Mouse (Mus musculus): ENCODE data around the gene Ptpn1. TPM values are rescaled to one million over a fixed set of nuclear protein-coding genes. Genes with fewer than 3 reads are reported as not detected.

Gene Ptpn1
- polyA plus RNA-seq, 1 experiment, result 45.7 TPM

- DNase-seq (ENCODE audit: extremely low spot score in 1 of 2, low spot score in 1 of 2), result no peak
These were observed 71.6 kb downstream of the Ptpn1 start for GRCm38 (mm10) chr2:168003431-168003830.

DNA sequence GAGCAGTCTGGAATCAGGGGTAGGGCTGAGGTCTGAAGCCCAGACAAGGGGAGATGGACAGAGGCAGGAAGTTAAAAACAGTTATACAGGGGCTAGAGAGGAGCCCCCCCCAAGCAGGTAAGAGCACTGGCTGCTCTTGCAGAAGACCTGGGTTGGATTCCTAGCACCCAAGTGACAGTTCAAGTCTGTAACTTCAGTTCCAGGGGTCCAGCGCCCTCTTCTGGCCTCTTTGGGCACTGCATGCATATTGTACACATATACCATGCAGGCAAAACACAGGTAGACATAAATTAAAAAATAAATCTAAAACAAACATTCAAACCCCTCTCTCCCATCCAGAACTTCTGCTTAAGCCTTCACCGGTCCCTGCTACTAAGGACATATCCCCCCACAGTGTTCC, 72.5 kb downstream of the Ptpn1 start:
- DNase-seq (ENCODE audit: extremely low spot score in 1 of 2, low spot score in 1 of 2), result no peak

DNA sequence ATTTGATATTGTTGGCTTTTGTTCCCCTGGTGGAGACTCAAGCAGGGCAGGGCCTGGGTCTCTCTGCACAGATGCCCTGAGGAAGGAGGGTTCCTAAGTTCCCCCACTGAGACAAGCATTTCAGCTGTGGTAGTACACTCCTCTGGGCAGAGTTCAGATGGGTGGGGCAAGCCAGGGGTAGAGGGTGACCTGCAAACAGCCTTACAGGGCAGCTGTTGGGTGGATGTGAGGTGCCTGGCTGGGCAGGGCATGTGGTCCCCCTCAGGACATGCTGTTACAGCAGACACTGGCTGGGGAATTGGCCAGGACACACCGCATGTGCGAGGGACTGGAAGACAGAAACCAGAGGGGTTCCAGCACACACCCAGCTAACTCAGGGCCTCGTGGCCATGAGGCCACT, 73.1 kb downstream of the Ptpn1 start:
- DNase-seq (ENCODE audit: extremely low spot score in 1 of 2, low spot score in 1 of 2), result no peak

DNA sequence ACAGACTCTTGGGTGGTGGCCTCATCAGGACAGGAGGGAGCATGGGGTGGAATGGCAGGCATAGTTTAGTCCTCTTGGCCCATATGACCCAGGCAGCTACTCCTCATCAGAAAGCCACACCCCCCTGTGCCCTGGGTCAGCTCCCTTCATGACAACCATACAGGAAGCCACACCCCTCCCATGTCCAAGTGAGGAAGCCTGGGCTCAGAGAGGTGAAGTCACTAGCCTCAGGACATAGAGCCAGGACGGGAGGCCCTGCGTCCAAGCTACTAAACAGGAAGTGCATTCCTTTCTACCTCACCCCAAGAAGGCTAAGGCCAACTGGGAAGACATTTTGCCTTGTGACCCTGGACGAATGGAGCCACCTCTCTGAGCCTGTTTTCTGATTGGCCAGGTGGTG, 73.8 kb downstream of the Ptpn1 start:
- DNase-seq (ENCODE audit: extremely low spot score in 1 of 2, low spot score in 1 of 2), result no peak

DNA sequence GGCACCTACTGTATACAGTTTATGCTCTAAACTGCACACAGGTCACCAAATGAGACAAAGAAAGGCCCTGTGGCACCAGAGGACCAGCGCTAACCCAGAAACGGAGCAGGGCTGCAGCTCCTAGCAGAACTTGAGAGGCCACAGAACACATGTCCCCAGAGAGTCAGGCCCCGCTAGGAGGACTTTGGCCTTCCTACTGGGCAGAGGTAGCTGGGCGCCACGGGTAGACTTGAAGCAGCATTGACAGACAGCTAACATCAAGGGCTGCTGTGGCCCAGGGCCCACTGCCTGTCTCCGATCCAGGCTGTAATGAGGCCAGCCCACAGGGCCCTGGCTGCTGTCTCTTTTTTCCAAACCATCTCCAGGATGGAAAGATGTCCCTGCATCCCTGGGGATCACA, 74.6 kb downstream of the Ptpn1 start:
- DNase-seq (ENCODE audit: extremely low spot score in 1 of 2, low spot score in 1 of 2), result no peak

DNA sequence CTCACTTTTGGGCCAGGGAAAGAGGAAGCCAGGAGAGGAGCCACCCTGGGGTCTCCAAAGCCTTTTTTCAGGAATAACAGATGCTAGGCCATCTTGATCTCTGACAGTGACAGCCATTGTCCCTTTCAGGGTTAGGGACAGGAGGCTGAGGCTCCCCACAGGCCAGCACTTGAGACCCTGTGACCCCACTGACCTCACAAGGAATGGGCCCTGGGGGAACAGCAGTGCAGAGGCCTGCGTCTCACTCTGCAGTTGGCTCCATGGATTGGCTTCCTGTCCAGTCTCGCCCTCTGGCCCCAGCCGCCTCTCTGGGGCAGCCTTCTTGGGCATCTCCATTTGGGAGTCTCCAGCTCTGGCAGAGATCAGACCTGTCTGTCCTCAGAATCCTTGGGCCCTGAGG, 76.3 kb downstream of the Ptpn1 start:
- no peak for DNase-seq (ENCODE audit: extremely low spot score in 1 of 2, low spot score in 1 of 2)

DNA sequence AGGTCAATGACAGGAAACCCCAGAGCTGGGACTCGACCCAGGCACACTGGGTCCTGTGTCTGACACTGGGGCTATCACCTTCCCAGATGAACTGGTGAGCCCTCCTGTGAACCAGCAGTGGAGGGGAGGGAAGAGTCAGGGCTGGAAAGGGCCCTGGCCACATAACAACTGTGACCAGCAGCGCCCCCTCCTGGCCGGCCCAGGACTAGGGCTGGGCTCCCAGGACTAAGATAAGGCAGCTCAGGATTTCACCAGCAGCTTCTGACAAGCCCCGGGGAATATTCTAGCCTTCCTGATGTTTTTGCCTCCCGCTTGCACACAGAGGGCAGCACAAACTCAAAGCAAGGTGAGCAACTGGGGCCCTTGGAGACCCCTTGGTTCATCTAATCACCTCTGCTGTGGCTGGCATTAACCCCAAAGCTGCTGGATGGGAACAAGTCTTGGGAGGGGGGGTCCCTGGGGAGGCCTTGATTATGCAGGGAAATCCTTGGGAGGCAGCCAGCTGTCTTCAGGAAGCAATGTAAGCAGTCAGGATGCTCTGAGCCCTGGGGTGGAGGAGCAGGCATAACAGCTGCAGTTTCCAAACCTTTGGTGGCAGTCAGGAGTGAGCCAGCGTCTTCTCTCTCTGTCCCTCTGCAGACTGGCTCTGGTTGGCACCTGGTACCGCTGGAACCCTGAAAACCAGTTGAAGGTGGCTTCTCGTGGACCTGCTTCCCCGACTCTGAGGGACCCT, 78.2 kb downstream of the Ptpn1 start, which contains the start of gene Ripor3:
Gene Ripor3 (minus strand): TSS at position 683 of the 733 bp plus-strand sequence.
- peak in 1 of 2 experiments; percentile 46 for DNase-seq (ENCODE audit: extremely low spot score in 1 of 2, low spot score in 1 of 2)

GRCm38 (mm10) chr2:168010893-168011292, 79.0 kb downstream of the Ptpn1 start:
- no peak for DNase-seq (ENCODE audit: extremely low spot score in 1 of 2, low spot score in 1 of 2)

DNA sequence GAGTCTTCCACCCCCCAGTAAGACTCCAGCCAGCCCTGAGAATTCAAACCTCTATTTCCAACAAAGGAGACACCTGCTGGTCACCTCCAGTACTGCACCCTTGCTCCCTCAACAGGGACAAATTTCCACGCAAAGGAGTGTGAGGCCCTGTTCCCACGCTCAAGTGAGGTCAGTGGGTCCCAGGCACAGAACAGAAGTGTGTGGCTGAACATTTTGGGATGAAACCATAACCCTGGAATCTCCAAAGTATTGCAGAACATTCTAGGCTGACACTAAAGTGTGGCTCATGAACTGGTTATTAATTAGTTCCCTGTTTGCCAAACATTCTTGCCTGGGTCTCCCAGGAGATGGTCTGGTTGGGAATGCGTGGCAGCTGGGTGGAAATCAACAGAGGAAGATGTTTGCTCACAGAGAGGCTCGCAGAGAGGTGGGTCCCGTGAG, 85.1 kb downstream of the Ptpn1 start:
- peak in 1 of 2 experiments; percentile 80 for DNase-seq (ENCODE audit: extremely low spot score in 1 of 2, low spot score in 1 of 2)

DNA sequence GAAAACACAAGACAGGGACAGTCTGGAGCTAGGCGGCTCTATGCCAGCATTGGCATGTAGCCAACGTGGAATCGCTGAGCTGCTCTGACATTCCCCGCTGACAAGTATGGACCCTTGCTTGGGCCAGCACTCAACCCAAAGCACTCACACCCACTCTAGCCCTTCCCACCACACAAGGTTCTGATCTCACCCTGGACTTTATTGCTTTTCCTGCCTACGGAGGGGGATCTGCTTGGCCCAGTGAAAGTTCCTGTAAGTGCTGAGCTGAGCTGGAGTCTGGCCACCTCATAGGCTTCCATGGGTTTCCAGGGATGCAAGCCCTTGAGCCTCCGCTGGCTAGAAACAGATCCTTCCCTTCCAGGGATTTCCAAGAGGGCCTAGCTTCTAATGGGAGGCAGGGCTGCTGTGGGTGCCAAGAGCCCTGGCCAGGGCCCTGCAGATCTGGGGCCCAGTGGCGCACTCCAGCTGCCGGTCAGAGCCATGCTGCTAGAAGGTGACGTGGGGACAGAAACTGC, 87.4 kb downstream of the Ptpn1 start:
- peak in 1 of 2 experiments; percentile 14 for DNase-seq (ENCODE audit: extremely low spot score in 1 of 2, low spot score in 1 of 2)

DNA sequence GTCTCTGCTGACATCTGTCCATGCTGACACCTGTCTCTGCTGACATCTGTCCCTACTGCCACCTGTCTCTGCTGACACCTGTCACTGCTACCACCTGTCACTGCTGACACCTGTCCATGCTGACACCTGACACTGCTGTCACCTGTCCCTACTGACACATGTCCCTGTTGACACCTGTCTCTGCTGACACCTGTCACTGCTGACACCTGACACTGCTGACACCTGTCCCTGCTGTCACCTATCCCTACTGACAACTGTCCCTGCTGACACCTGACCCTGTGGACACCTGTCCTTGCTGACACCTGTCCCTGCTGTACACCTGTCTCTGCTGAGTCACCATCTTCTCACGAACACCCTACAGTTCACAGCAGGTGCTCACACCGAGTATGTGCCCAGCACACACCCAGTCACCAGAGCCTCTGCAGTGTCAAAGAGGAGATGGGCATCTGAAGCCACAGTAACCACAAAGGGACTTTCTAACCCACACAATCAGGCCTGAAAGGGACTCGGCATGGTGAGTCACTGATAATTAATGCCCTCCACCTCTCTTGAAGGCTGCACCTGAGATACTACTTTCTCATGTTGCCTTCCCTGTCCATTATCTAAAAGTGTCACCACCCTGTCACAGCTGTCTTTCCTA, 92.0 kb downstream of the Ptpn1 start:
- no peak for DNase-seq (ENCODE audit: extremely low spot score in 1 of 2, low spot score in 1 of 2)

- DNase-seq (ENCODE audit: extremely low spot score in 1 of 2, low spot score in 1 of 2), result peak; percentile 61 to 81
These were observed 93.3 kb downstream of the Ptpn1 start for GRCm38 (mm10) chr2:168025174-168025573.

DNA sequence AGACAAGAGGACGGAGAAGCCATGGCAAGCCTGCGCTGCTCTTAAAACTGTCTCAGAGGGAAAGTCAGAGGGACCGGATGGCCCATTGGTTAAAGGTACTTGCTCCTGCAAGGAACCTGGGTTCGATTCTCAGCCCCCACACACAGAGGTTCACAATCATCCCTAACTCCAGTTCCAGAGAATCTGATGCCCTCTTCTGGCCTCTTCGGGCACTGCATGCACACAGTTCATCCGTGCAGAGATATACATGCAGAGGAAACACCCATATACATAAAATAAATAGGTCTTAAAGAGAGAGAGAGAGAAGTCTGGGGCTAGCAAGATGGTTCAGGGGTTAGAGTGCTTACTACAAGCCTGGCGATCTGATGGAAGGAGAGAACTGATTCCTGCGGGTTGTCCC, 94.0 kb downstream of the Ptpn1 start:
- DNase-seq (ENCODE audit: extremely low spot score in 1 of 2, low spot score in 1 of 2), result no peak

- no peak for DNase-seq (ENCODE audit: extremely low spot score in 1 of 2, low spot score in 1 of 2)
These were observed 94.6 kb downstream of the Ptpn1 start for GRCm38 (mm10) chr2:168026467-168026866.

DNA sequence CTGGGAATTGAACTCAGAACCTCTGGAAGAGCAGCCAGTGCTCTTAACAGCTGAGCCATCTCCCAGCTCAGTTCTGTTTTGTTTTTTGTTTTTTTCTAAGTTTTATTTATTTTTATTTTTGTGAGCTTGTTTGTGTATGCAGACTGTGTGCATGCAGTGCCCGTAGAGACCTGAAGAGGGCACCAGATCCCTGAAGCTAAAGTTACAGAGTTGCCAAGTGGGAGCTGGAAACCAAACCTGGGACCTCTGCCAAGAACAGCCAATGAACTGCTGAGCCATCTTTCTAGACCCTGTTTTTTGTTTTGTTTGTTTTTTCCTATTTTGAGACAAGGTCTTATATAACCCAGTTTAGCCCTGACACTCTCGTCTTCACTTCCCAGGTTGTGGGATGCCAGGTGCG, 96.5 kb downstream of the Ptpn1 start:
- DNase-seq (ENCODE audit: extremely low spot score in 1 of 2, low spot score in 1 of 2), result no peak

Other genes starting within 250 kb of the Ptpn1 start
- gene Cebpb, start 243.1 kb upstream of the Ptpn1 start, polyA plus RNA-seq (2012; rRNA removed), result 14.5 and 14.9 TPM in 2 replicates
- gene Tmem189, start 242.2 kb upstream of the Ptpn1 start, polyA plus RNA-seq (2012; rRNA removed), result 71.5 and 75.7 TPM in 2 replicates
- 1.2 and 1.3 TPM in 2 replicates for gene Ripor3, start 78.6 kb downstream of the Ptpn1 start, polyA plus RNA-seq (2012; rRNA removed)
- gene Pard6b, start 148.9 kb downstream of the Ptpn1 start, polyA plus RNA-seq (2012; rRNA removed), result 3.9 and 4.1 TPM in 2 replicates

Measured in frontal cortex, adult 2 months (tissue).